Mouse (Mus musculus): ENCODE measurements at regions not wholly inside any gene's neighbourhood (a gene's known extent, or its start where the extent isn't known, plus 50 kb on each side); places are given as distances from the start of the nearest gene placed in this dataset.
A peak's percentile ranks its signal among the peaks of the same experiment; 100 is the strongest.
"Not testable (repeated sequence)": the region's sequence is repeated elsewhere in the genome, so short reads cannot be mapped to it uniquely, and the experiment has no call there.

GRCm38 (mm10) chr12:5759485-5759884 is 384.0 kb upstream of the Klhl29 start:
- DNase-seq: no peak

DNA sequence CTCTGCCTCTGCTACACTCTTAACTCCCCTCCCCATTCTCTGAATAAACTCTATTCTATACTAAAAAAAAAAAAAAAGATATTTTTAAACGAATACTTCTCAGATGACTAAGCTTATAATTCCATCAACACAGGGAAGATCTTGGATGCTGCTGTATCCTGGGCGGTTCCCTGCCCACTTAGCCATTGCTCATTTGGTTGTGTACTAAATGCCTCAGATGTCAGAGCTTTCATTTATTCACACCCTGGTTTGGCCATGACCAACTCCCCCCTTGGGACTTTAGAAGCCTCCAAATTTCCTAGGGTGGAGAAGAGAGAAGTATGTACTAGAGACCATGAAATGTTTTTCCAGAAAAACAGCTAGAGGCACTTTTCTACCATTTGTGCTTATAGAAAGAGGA is 382.3 kb upstream of the Klhl29 start:
- DNase-seq: no peak

- no peak for DNase-seq
Observed at GRCm38 (mm10) chr12:5757361-5757760, 381.9 kb upstream of the Klhl29 start.

- no peak for DNase-seq
Observed at GRCm38 (mm10) chr12:5753831-5754230, 378.3 kb upstream of the Klhl29 start.

DNA sequence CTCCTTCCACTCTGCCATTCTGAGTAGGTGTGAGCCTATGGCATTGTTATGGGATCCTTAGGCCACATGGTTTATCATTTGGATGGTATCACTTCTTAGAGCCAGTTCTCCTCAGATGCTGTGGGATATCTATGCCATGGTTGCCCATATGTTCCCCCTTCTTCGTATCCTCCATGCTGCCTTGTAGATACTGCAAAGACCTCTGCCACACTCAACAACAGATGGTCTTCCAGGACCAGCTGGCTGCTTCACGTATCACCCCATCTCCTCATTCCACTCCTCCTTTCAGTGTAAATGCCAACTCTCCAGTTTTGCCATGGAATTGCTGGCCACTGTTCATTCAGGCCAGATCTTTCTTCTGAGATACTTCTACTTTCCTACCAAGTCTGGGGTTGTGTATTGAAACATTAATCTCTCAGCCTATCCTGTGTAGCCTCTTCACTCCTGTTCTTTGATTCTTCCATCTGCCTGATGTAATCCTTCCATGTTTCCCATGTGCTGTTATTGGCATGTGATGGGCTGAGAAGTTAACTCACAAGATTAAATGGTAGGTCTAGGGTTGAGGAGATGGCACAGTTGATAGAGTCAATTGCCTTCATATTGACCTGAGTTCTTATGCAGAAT is 368.7 kb upstream of the Klhl29 start:
- no peak for DNase-seq

DNA sequence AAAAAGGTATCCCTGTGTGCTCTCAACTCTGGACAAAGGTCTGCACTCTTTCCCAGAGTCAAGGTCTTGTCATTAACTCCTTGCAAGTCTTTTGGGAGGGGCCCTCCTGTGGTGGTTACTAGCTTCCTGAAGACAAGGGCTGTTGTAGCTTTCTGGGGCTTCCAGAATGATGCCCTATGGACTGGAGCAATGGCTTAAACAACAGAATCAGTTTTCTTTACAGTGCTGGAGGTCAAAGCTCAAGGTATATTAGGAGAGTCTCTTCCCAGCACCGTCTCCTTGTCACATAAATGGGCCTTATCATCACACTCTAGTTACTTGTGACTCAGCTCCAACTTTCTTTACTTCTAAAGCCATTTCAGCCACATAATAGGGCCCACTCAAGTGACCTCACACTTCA is 360.6 kb upstream of the Klhl29 start:
- DNase-seq: no peak

DNA sequence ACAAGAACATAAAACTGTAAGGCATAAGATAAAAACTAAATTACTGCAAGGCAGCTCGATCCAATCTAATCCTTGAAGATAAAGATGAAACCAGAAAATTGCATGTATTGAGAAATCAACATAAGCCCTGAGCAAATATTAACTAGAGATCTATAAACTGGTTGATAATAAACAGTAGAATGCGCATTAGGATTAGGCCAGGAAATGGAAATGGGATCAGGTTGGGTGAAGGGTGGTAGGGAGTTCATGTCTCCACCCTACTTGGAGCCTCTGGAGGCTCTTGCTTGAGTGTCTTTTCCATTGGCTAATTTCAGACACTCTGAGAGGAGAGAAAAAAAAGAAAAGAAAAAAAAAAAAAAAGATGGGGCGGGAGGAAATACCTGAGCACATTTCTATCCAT is 359.4 kb upstream of the Klhl29 start:
- no peak for DNase-seq

DNA sequence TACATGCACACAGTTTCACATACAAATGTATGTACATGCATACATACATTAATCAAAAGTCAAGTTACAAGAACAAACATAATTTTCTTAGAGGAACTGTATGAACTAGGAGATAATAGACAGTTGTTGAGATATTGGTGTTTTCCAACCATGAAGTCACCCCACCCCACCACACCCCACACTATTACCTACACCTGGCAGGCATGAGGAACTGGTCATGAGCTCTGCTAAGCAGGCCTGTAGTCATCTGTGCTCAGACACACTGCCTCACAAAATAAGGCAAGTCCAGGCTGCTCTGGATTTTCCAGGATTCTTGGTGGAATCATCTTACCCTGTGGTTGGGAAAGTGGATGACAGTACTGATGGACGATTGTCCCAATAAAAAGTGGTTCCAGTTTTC is 347.6 kb upstream of the Klhl29 start:
- DNase-seq: no peak

- DNase-seq: not testable (repeated sequence)
Observed at GRCm38 (mm10) chr12:5717527-5717926, 342.0 kb upstream of the Klhl29 start.

GRCm38 (mm10) chr12:5698778-5699454 is 323.4 kb upstream of the Klhl29 start:
- no peak for DNase-seq

- DNase-seq: no peak
Observed at GRCm38 (mm10) chr12:5682182-5682581, 306.7 kb upstream of the Klhl29 start.

DNA sequence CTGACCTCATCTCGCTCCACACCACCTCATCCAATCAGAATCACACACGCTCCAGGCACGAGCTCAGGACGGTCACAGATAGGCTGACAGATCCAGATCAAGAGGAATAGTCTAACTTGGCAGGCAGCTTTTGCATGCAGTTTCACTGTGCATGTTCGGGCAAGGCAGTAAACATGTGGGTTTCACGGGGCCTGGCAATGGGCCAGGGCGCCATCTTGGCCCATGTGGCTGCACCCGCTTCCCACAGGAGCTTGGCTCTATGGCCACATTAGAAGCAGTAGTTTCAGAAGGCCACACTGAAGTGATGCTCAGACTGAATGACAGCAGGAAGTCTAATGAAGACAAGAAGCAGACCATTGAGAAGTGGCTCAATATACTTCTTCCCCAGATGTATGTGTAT is 302.6 kb upstream of the Klhl29 start:
- DNase-seq: peak in 1 of 2 experiments; percentile 4

GRCm38 (mm10) chr12:5668486-5668885 is 293.0 kb upstream of the Klhl29 start:
- DNase-seq: no peak

DNA sequence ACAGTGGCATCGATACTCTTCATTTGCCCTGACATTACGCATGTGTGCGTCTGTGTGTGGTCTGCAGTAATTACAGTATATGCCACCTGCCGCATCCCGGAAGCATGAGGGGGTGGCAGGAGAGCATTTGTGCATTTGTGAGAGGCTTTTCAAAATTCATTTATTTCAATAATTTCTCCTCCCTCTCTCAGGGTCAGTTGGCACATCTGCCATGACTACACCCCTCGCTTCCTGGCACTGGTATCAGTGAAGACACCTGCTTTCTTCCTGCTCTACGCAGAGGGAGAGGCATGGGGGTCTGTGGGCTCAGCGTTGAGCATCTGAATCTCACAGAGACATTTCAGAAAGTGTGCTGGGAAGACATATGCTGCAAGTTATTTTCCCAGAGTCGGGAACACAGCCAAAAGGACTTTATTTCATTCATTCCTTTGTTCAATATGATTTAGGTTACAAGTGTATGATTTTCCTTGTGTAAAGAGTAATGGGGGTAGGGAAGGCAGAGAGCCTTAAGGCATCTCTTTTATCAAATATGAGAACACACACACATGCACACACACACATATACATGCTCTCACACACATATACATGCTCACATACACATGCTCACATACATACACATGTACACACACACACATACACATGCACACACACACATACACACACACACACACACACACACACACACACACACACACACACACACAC is 262.2 kb upstream of the Klhl29 start:
- DNase-seq: peak; percentile 10 to 14

DNA sequence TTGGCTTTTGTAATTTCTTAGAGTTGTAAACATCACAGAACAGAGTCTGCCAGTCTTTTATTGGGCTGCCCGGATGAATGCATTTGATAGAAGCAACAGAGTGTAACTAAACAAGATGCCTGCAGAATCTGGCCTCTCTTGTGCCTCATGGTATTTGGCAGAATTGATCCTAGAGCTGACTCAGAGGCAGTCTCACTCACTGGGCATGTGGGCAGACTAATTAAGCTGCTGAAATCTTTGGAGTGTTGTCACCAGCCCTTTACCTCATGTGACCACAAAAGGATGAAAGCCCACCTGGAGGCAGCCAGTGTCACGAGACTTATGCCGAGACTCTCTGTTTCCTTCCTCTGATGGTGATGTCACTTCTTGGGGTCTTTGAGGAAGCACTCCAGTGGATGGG is 258.5 kb upstream of the Klhl29 start:
- no peak for DNase-seq

DNA sequence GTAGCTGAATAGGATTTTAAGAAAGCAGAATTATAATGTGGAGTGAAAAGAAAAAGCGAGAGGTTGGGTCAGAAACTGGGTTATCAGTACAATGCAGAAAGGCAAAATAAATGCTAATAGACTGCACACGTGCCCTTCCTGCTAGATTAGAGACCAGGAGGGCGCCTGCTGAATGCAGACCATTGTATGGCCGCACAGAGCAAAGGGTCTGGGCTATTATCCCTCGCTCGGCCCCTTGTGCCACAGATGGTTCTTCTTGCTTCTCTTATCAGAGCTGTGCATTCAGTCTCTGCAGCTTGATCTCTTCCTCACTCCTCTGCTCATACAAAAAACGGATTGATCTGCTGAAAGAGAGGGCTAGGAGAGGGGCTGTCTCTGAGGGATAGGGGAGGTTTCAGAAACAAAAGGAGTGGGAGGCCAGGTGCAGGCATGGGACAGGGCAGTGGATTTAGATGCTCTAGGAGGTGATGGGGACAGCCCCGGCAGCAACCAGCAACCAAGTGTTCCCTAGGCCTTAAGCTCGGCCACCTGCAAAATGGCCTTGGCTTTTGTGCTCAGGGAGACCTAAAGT is 225.7 kb upstream of the Klhl29 start:
- DNase-seq: no peak

DNA sequence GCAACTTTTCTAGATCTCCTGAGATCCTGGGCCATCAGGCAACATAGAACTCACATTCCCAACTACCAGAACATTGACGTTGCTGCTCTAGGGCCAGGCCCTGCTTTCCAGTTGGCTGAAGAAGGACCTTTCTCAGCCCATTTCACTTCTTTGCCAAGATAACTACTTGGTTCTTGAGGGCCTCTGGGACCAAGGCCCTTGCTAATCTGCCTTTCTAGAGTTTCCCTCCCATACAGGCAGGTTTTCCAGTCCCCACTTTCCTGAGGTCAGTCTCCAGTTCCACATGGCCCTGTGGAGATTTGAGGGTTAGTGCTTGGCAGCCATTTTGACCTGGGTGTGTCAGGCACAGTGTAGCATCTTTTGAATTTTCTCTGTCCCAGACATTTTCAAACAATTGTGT is 223.9 kb upstream of the Klhl29 start:
- no peak for DNase-seq

DNA sequence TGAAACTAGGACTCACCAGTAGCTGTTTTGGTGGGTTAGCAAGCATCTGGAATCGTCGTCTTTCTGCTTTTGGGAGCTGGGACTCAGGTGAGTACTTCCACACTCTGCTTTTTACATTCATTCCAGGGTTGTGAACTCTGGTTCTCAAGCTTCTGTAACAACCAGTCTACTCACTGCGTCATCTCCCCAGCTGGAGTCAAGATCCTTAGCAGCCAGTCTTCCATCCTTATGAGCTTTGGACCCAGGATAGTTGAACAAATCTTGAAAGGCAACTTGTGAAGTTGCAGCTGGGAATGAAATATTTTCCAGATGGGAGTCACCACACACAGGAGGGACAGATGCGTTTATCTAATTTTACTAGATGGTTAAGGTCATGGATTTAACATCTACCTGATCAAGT is 223.5 kb upstream of the Klhl29 start:
- DNase-seq: no peak

DNA sequence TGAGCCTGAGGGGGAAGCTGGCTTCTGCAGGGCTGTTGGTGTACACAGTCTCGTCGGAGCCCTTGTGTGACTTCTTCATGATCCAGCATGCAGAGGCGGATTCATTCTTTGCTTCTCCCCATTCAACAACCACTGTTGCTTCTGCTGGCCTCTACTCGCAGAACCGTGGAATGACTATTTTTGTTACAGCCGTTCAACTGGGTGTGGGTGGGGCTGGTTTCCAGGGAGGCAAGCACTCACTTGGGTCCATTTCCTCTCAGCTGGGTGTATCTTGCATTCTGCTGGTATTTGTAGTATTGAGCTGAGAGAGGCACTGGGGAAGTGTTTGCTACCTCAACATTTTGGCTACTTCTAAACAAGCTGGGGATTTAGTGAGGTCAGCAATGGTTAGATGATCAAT is 197.3 kb upstream of the Klhl29 start:
- peak; percentile 14 to 21 for DNase-seq

DNA sequence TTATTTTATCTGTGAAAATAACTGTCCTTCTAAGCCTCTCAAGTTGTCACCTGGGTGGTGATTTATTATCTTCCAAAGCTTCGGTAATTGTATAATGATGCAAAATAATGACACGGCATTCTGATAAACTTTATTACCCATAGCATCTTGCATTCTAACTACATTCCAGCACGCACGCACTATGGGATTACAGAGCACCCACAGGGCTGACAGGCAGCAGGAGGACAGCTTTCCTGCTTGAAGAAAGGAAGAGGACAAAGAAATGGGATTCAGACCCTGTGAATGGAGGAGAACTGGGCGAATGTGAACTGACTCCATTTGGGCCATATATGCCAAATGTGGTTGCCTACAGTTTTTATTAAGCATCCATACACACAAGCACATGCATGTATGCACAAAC is 193.5 kb upstream of the Klhl29 start:
- no peak for DNase-seq

GRCm38 (mm10) chr12:5566231-5566630 is 190.7 kb upstream of the Klhl29 start:
- no peak for DNase-seq

DNA sequence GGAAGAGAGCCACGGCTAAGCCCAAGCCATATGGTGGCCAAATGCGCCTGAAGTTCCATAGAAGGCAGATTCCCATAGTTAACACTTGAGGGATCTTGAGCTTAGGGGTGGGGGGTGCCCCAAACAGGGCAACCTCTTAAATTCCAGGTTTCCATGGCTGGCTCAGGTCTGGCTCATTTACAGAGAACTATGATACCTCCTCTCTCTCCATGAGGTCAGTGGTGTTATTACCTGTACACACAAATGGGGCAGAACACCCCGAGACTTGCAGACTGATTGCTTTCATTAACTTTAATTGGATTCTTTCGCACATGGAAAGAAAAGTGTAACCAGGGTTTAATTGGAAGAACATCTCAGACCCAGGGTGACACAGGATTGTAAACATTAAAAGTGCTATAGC is 177.1 kb upstream of the Klhl29 start:
- no peak for DNase-seq

DNA sequence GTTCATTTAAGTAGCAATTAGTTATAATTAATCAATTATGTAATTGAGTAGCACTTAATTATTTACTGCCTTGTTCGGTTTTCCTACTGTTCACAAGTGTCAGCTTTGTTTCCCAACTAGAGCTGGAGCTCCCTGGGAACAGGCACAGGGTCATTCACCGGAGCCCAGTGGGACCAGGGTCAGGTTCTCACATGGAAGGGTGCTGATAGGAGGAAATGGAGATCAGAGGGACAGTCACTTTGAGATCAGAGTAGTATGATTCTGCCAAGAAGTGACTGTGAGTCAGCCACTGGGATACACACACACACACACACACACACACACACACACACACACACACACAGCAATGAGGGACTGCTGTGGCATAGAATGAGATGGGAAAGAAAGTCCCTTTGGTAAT is 176.4 kb upstream of the Klhl29 start:
- no peak for DNase-seq

- no peak for DNase-seq
Observed at GRCm38 (mm10) chr12:5549796-5550195, 174.3 kb upstream of the Klhl29 start.
